Mouse (Mus musculus): ENCODE measurements at regions not wholly inside any gene's neighbourhood (a gene's known extent, or its start where the extent isn't known, plus 50 kb on each side); places are given as distances from the start of the nearest gene placed in this dataset.

DNA sequence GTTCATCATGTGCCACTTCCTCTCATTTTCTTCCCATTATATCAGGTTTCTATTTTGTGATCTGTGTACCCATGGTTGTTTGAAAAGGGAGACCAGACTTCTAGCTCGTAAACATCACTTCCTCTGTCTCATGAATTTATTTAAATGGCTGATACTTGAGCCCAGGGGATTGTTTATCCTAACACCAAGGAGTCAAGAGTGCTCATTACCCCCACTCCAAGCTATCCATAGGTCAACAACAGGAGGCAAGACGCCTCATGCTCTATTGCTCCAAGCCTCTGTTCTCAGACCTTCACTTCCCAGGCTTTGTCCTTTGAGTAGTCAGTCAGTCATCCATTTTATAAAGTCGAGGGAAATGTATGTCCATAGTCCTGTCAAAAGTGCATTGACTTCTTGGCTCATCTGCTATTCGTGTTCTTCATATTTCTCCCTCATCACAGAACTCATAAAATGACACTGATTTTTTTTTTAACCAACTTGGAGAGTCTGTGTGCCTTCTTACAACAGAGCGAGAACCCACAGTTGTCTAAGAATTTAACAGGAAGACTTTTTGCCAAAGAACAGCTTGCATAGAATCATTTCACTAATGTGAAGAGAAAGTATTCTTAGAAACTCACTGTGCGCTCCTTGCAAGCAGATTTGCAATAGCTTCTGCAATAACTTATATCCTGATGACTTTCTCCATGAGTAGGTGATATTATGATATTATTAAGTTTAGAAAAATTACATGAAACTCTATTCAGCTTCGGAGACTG is 231.8 kb downstream of the Bmp2 start:
- no peak for TF ChIP-seq CTCF (IDR thresholded peaks at IDR 0.05; ENCODE audit: low read depth, low read length)
- TF ChIP-seq TAL1 (conservative IDR thresholded peaks at IDR 0.05; ENCODE audit: low read depth, low read length): no peak
- no peak for TF ChIP-seq GATA2 (IDR thresholded peaks at IDR 0.05; ENCODE audit: borderline replicate concordance, low read depth, low read length)
- no peak for TF ChIP-seq GATA1 (IDR thresholded peaks at IDR 0.05; ENCODE audit: borderline replicate concordance, low read length)
- TF ChIP-seq POLR2AphosphoS5 (IDR thresholded peaks at IDR 0.05; ENCODE audit: insufficient replicate concordance, low read depth, low read length): no peak
